Mouse (Mus musculus): ENCODE data around the gene Scn8a. TPM values are rescaled to one million over a fixed set of nuclear protein-coding genes. Genes with fewer than 3 reads are reported as not detected.

The Scn8a gene
- polyA plus RNA-seq, 1 experiment from 2014 or later = 0.63 TPM

DNA sequence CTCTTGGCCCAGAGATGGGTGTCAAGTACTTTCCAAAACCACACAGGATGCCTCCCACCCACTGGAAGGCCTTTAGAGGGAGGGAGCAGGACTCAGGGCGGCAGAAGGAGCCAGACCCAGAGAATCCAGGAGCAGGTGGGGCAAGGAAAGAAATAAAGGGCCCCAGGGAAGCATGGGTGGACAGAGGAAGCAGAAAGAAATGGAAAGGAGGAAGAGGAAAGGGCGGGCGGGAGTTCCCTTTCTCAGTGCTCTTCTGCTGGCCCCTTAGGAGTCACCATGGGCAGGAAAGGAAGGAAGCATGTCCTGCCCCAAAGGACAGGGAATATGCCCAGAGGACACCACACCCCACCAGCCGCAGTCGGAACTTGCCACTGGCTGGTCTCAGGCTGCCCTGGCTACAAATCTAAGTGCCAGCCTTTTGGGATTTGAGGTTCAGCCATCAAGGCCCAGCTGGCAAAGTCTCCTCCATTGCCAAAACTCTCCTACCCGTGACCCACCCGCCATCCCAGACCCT, 211.4 kb downstream of the Scn8a start:
- Histone ChIP-seq H3K27ac (ENCODE audit: low read depth) (no peak overlapping the region), H3K4me1 (ENCODE audit: insufficient read depth) (no peaks in the 10 kb centered on the region), H3K9ac (replicated peaks) (no peak overlapping the region), H3K4me3 (ENCODE audit: low read depth, low read length) (no peak overlapping the region), H3K9me3 (ENCODE audit: low read length) (no peaks in the 10 kb centered on the region), H3K36me3 (replicated peaks; ENCODE audit: insufficient read depth, low read length) (no peaks in the 10 kb centered on the region), H3K27me3 (ENCODE audit: insufficient read depth, low read length) (peaks cover 14% of the 10 kb centered on the region), H3K4me2 (ENCODE audit: low read depth, low read length) (no peak overlapping the region)
- TF ChIP-seq EP300 (IDR thresholded peaks at IDR 0.05; ENCODE audit: low read depth) = no peak
- TF ChIP-seq CTCF (IDR thresholded peaks at IDR 0.05; ENCODE audit: low read depth) = no peak
- ATAC-seq = no peak
- WGBS (ENCODE audit: insufficient replicate concordance) = 59% methylated on average over 7 of the region's 7 CpGs
- DNase-seq = no peak

DNA sequence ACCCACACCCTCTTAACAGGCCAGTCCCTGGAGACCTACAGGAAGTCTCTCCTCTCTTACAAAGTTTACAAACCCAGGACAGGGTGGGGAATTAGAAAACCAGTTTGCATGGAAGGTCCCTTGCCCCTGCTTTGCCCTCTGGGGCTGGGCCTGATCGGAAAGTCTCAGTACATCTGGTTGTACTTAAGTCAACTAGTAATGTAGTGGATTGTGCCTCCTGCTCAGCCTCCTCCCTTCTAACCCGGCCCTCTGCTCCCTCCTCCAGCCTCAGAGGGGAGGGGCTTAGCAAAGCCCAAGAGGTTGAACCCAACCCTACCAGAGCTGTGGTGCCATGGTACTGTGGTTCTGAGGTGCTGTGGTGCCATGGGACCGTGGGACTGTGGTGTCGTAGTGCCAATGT, 212.6 kb downstream of the Scn8a start:
- no peak for ATAC-seq
- TF ChIP-seq EP300 (IDR thresholded peaks at IDR 0.05; ENCODE audit: low read depth) (no peak), CTCF (IDR thresholded peaks at IDR 0.05; ENCODE audit: low read depth) (no peak)
- no peak overlapping the region for H3K4me3 ChIP-seq (ENCODE audit: low read depth, low read length)
- no peaks in the 10 kb centered on the region for H3K9me3 ChIP-seq (ENCODE audit: low read length)
- H3K4me2 ChIP-seq (ENCODE audit: low read depth, low read length) = no peak overlapping the region
- H3K36me3 ChIP-seq (replicated peaks; ENCODE audit: insufficient read depth, low read length) = no peaks in the 10 kb centered on the region
- DNase-seq = no peak
- H3K27me3 ChIP-seq (ENCODE audit: insufficient read depth, low read length) = peaks cover 13% of the 10 kb centered on the region
- H3K9ac ChIP-seq (replicated peaks) = no peak overlapping the region
- H3K4me1 ChIP-seq (ENCODE audit: insufficient read depth) = no peaks in the 10 kb centered on the region
- 55% methylated on average over 4 of the region's 4 CpGs for WGBS (ENCODE audit: insufficient replicate concordance)
- H3K27ac ChIP-seq (ENCODE audit: low read depth) = no peak overlapping the region

DNA sequence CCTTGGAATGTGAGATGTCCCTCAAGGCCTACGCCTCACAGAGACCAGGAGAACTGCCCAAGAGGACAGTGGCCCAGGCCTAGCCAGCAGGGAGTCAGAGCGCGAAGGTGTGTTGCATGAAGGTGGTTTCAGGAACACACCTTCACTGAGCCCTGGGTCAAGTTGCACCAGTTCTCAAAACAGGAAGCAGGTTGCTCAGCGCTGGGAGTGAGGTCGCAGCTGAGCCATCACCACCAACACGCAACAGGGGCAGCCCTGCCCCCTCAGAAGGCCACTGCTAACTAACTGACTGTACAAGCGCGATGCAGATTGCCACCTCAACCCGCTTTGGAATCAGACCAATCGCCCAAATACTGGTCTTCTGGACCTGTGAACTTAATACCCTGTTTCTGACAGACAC, 214.8 kb downstream of the Scn8a start:
- ATAC-seq (no peak), DNase-seq (no peak)
- 45% methylated on average over 10 of the region's 10 CpGs for WGBS (ENCODE audit: insufficient replicate concordance)
- Histone ChIP-seq H3K9me3 (ENCODE audit: low read length) (no peaks in the 10 kb centered on the region), H3K4me1 (ENCODE audit: insufficient read depth) (no peaks in the 10 kb centered on the region), H3K27me3 (ENCODE audit: insufficient read depth, low read length) (peaks cover 3% of the 10 kb centered on the region; the same call in 1 of the 2 replicates), H3K36me3 (replicated peaks; ENCODE audit: insufficient read depth, low read length) (no peaks in the 10 kb centered on the region), H3K4me3 (ENCODE audit: low read depth, low read length) (no peak overlapping the region), H3K27ac (ENCODE audit: low read depth) (no peak overlapping the region), H3K4me2 (ENCODE audit: low read depth, low read length) (no peak overlapping the region), H3K9ac (replicated peaks) (no peak overlapping the region)
- TF ChIP-seq EP300 (IDR thresholded peaks at IDR 0.05; ENCODE audit: low read depth) = no peak
- TF ChIP-seq CTCF (IDR thresholded peaks at IDR 0.05; ENCODE audit: low read depth) = no peak

DNA sequence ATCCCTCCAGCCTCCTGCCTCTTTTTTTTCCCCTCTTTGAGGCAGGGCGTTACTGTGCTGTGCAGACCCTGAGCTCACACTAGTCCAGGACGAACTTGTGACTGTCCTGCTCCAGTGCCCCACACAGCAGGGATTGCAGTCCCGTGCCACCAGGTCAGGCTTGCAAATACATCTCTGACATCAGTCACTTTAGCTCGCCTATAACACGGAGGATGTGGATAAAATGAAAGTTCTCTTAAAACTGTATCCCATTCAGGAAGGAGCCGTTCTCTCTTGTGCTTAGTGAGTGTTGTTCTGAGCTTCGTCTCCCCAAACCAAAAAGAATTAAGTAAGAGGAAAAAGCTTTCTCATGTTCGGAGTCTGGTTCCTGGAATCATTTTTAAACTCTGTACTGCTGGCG, 216.8 kb downstream of the Scn8a start:
- Histone ChIP-seq H3K9me3 (ENCODE audit: low read length) (no peaks in the 10 kb centered on the region), H3K27me3 (ENCODE audit: insufficient read depth, low read length) (no peaks in the 10 kb centered on the region), H3K9ac (replicated peaks) (no peak overlapping the region), H3K27ac (ENCODE audit: low read depth) (no peak overlapping the region), H3K36me3 (replicated peaks; ENCODE audit: insufficient read depth, low read length) (no peaks in the 10 kb centered on the region), H3K4me3 (ENCODE audit: low read depth, low read length) (no peak overlapping the region), H3K4me2 (ENCODE audit: low read depth, low read length) (no peak overlapping the region), H3K4me1 (ENCODE audit: insufficient read depth) (no peaks in the 10 kb centered on the region)
- WGBS (ENCODE audit: insufficient replicate concordance) = 72% methylated on average over 9 of the region's 9 CpGs
- no peak for TF ChIP-seq CTCF (IDR thresholded peaks at IDR 0.05; ENCODE audit: low read depth)
- TF ChIP-seq EP300 (IDR thresholded peaks at IDR 0.05; ENCODE audit: low read depth) = no peak
- DNase-seq (no peak), ATAC-seq (no peak)

DNA sequence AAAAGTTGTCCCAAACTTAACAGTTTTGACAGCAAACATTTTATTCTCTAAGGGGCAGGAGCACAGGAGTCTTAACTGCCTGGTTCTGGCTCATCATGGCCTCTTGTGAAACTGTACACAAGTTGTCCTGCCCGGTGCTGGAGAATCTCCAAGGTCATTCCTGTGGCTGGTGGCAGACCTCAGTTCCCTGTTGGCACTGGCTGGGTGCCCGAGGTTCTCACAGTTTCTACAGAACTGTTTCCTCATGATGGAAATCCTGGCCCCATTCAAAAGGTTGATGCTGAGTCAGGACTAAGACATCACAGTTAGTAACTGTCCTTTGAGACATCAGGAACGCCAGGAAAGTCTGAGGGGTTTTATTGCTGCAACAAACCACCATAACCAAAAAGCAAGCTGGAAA, 217.3 kb downstream of the Scn8a start:
- Histone ChIP-seq H3K27me3 (ENCODE audit: insufficient read depth, low read length) (no peaks in the 10 kb centered on the region), H3K4me3 (ENCODE audit: low read depth, low read length) (no peak overlapping the region), H3K9ac (replicated peaks) (no peak overlapping the region), H3K36me3 (replicated peaks; ENCODE audit: insufficient read depth, low read length) (no peaks in the 10 kb centered on the region), H3K4me2 (ENCODE audit: low read depth, low read length) (no peak overlapping the region), H3K27ac (ENCODE audit: low read depth) (no peak overlapping the region), H3K9me3 (ENCODE audit: low read length) (no peaks in the 10 kb centered on the region), H3K4me1 (ENCODE audit: insufficient read depth) (no peaks in the 10 kb centered on the region)
- ATAC-seq (no peak), DNase-seq (no peak)
- TF ChIP-seq EP300 (IDR thresholded peaks at IDR 0.05; ENCODE audit: low read depth) = no peak
- no peak for TF ChIP-seq CTCF (IDR thresholded peaks at IDR 0.05; ENCODE audit: low read depth)
- WGBS (ENCODE audit: insufficient replicate concordance) = 46% methylated on average over 3 of the region's 3 CpGs

DNA sequence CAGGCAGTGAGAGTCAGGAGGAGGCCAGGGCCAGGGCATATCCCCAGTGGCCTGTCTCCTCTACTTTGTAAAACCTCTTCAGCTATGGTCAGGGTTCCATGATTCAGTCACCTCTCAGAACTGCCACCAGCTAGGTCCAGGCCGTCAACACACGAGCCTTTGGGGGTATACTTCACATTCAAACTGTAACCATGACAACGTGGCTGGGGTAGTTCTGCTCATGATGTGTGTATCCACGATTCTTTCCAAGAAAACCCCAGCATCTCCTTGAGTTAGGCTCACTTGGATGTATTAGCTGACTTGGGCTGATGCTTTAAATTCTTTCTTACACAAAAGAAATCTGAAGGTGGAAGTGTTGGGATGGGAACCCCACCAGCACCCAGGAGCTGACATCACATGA, 218.6 kb downstream of the Scn8a start:
- H3K4me2 ChIP-seq (ENCODE audit: low read depth, low read length) = no peak overlapping the region
- H3K27ac ChIP-seq (ENCODE audit: low read depth) = no peak overlapping the region
- no peaks in the 10 kb centered on the region for H3K9me3 ChIP-seq (ENCODE audit: low read length)
- TF ChIP-seq CTCF (IDR thresholded peaks at IDR 0.05; ENCODE audit: low read depth) (no peak), EP300 (IDR thresholded peaks at IDR 0.05; ENCODE audit: low read depth) (no peak)
- no peak for DNase-seq
- H3K4me1 ChIP-seq (ENCODE audit: insufficient read depth) = peaks cover 8% of the 10 kb centered on the region; the same call in 1 of the 2 replicates
- no peak for ATAC-seq
- H3K4me3 ChIP-seq (ENCODE audit: low read depth, low read length) = no peak overlapping the region
- H3K27me3 ChIP-seq (ENCODE audit: insufficient read depth, low read length) = no peaks in the 10 kb centered on the region
- WGBS (ENCODE audit: insufficient replicate concordance) = 67% methylated on average over 4 of the region's 4 CpGs
- H3K36me3 ChIP-seq (replicated peaks; ENCODE audit: insufficient read depth, low read length) = no peaks in the 10 kb centered on the region
- H3K9ac ChIP-seq (replicated peaks) = no peak overlapping the region

DNA sequence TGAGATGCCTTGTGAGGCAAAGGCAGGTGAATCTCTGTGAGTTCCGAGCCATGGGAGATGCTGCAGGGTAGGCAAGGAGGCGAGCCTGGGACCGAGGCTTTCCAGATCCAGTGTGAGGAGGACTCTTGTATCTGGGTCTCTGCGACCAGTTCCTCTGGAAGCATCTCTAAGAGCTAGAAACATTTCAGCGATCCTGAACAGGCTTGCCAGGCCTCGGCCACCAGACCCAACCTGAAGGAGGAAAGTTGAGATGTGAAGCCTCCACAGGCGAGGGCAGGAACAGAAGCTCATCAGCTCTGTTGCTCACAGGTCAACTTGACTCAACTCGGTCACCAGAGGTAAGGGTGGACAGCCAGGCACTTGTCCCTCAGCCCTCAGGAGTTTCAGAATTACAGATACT, 221.9 kb downstream of the Scn8a start:
- Histone ChIP-seq H3K36me3 (replicated peaks; ENCODE audit: insufficient read depth, low read length) (no peaks in the 10 kb centered on the region), H3K9ac (replicated peaks) (no peak overlapping the region)
- 75% methylated on average over 8 of the region's 8 CpGs for WGBS (ENCODE audit: insufficient replicate concordance)

More for the DNA sequence above, 221.9 kb downstream of the Scn8a start:
- TF ChIP-seq EP300 (IDR thresholded peaks at IDR 0.05; ENCODE audit: low read depth) (no peak), CTCF (IDR thresholded peaks at IDR 0.05; ENCODE audit: low read depth) (no peak)
- Histone ChIP-seq H3K4me1 (ENCODE audit: insufficient read depth) (peaks cover 8% of the 10 kb centered on the region; the same call in 1 of the 2 replicates), H3K4me3 (ENCODE audit: low read depth, low read length) (no peak overlapping the region), H3K9me3 (ENCODE audit: low read length) (no peaks in the 10 kb centered on the region), H3K4me2 (ENCODE audit: low read depth, low read length) (no peak overlapping the region), H3K27me3 (ENCODE audit: insufficient read depth, low read length) (no peaks in the 10 kb centered on the region), H3K27ac (ENCODE audit: low read depth) (no peak overlapping the region)
- DNase-seq (no peak), ATAC-seq (no peak)
